Mouse (Mus musculus) right cerebral cortex, postnatal 36 days (tissue): ENCODE measurements around the gene Acad11.

ENCODE experiments used
- DNase-seq, 2 experiments: peaks; one replicate each; pipeline ENCODE4 v3.0.0; 2022; ENCODE audit warnings: low spot score in 2 of 2, mixed read lengths in 1 of 2

Gene Acad11

GRCm38 (mm10) chr9:104146683-104147082 lies 83.5 kb downstream of the Acad11 start:
- DNase-seq: no peak

- DNase-seq: no peak
These were observed 85.8 kb downstream of the Acad11 start for GRCm38 (mm10) chr9:104148969-104149368.

- no peak for DNase-seq
These were observed 88.9 kb downstream of the Acad11 start for GRCm38 (mm10) chr9:104152121-104152520.

GRCm38 (mm10) chr9:104155100-104155715 lies 92.0 kb downstream of the Acad11 start:
- DNase-seq: no peak

GRCm38 (mm10) chr9:104156506-104156905 lies 93.3 kb downstream of the Acad11 start:
- no peak for DNase-seq

- DNase-seq: no peak
These were observed 94.1 kb downstream of the Acad11 start for GRCm38 (mm10) chr9:104157291-104157690.

- DNase-seq: no peak
These were observed 97.9 kb downstream of the Acad11 start for GRCm38 (mm10) chr9:104161117-104161516.

- no peak for DNase-seq
These were observed 101.0 kb downstream of the Acad11 start for GRCm38 (mm10) chr9:104164194-104164593.

- no peak for DNase-seq
These were observed 102.7 kb downstream of the Acad11 start for GRCm38 (mm10) chr9:104165926-104166325.

- no peak for DNase-seq
These were observed 106.8 kb downstream of the Acad11 start for GRCm38 (mm10) chr9:104169986-104170385.

- DNase-seq: no peak
These were observed 108.5 kb downstream of the Acad11 start for GRCm38 (mm10) chr9:104171651-104172050.

- no peak for DNase-seq
These were observed 109.2 kb downstream of the Acad11 start for GRCm38 (mm10) chr9:104172342-104172741.
